Mouse (Mus musculus): ENCODE results near the gene Snx11. TPM values are rescaled to one million over a fixed set of nuclear protein-coding genes. Genes with fewer than 3 reads are reported as not detected.

Gene Snx11
- polyA plus RNA-seq, 1 experiment from 2014 or later, result 43.9 TPM

DNA sequence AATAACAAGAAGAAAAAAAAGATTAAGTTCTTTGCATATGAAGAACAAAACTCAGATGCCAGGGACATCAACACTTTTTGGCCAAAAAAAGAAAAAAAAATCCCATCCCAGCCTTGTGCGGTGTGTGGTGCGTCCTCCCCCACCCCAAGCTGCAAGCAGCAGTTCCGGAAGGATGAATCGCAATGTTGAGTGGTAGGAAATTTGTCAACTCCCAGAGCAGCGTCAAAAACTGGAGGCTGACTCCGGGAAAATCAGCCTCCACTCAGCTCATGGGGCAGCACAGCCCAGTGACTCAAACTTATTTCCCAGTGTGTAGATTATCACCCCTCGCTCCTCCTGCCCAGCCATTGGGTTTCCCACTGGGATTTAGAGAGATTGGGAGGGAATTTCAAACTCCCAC lies 15.4 kb downstream of the Snx11 start:
- Histone ChIP-seq H3K4me2 (ENCODE audit: low read depth, low read length) (no peak overlapping the region), H3K27ac (ENCODE audit: low read depth, low read length) (no peak overlapping the region), H3K27me3 (ENCODE audit: control insufficient read depth, insufficient read depth, low read length) (no peaks in the 10 kb centered on the region), H3K4me3 (ENCODE audit: low read depth, low read length) (no peak overlapping the region), H3K36me3 (ENCODE audit: control insufficient read depth, insufficient read depth, low read length) (no peaks in the 10 kb centered on the region; the same call in 1 of the 2 replicates), H3K4me1 (ENCODE audit: control insufficient read depth, insufficient read depth, low read length) (peaks cover 31% of the 10 kb centered on the region), H3K9ac (replicated peaks; ENCODE audit: low read depth, low read length) (no peak overlapping the region), H3K9me3 (ENCODE audit: control insufficient read depth, low read length) (no peaks in the 10 kb centered on the region)
- no peak for ATAC-seq (ENCODE audit: low read depth)
- WGBS, result 56% methylated on average over 7 of the region's 7 CpGs

DNA sequence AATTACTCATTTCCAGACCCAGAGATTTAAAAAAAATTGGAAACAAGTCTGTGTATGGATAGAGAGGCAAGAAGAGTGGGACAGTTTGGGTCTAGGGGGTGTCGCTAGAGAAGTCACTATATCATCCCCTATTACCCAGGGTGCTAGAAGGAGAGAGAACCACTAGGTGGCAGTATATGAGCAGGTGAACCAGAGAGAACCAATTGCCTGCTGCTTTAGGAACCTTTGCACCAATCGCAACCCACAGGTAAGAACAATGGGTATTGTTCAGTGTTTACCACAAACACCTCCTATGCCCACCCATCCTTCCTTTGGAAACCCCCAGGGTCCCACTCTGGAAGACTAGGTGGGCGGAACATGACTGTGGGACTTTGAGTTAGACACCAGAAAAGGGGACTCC lies 17.3 kb downstream of the Snx11 start:
- Histone ChIP-seq H3K4me1 (ENCODE audit: control insufficient read depth, insufficient read depth, low read length) (peaks cover 20% of the 10 kb centered on the region), H3K36me3 (ENCODE audit: control insufficient read depth, insufficient read depth, low read length) (no peaks in the 10 kb centered on the region), H3K27me3 (ENCODE audit: control insufficient read depth, insufficient read depth, low read length) (no peaks in the 10 kb centered on the region), H3K9me3 (ENCODE audit: control insufficient read depth, low read length) (no peaks in the 10 kb centered on the region), H3K9ac (replicated peaks; ENCODE audit: low read depth, low read length) (no peak overlapping the region), H3K27ac (ENCODE audit: low read depth, low read length) (no peak overlapping the region), H3K4me2 (ENCODE audit: low read depth, low read length) (no peak overlapping the region), H3K4me3 (ENCODE audit: low read depth, low read length) (no peak overlapping the region)
- 48% methylated on average over 3 of the region's 3 CpGs for WGBS
- ATAC-seq (ENCODE audit: low read depth), result no peak

- Histone ChIP-seq H3K9ac (replicated peaks; ENCODE audit: low read depth, low read length) (no peak overlapping the region), H3K27me3 (ENCODE audit: control insufficient read depth, insufficient read depth, low read length) (no peaks in the 10 kb centered on the region), H3K9me3 (ENCODE audit: control insufficient read depth, low read length) (no peaks in the 10 kb centered on the region), H3K4me1 (ENCODE audit: control insufficient read depth, insufficient read depth, low read length) (peaks cover 8% of the 10 kb centered on the region; the same call in 1 of the 2 replicates), H3K4me3 (ENCODE audit: low read depth, low read length) (no peak overlapping the region), H3K4me2 (ENCODE audit: low read depth, low read length) (no peak overlapping the region), H3K27ac (ENCODE audit: low read depth, low read length) (no peak overlapping the region), H3K36me3 (ENCODE audit: control insufficient read depth, insufficient read depth, low read length) (no peaks in the 10 kb centered on the region)
- ATAC-seq (ENCODE audit: low read depth), result no peak
- WGBS, result 52% methylated on average over 5 of the region's 5 CpGs
Measured at GRCm38 (mm10) chr11:96758402-96758801, 19.0 kb downstream of the Snx11 start.

DNA sequence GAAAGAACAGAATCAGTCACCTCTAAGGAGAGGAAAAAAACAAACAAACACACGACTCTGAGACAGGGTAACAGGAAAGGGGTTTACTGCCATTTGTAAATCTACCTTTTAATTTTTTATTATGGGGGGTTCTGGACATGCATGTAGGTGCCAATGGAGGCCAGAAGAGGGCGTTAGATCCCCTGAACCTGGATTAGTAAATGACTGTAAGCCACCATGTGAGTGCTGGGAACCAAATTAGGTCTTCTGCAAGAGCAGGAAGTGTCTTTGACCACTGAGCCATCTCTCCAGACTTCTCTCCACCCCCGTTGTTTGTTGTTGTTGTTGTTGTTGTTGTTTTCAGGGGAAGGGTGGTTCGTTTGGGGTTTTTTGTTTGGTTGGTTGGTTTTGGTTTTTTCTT lies 19.9 kb downstream of the Snx11 start:
- Histone ChIP-seq H3K9me3 (ENCODE audit: control insufficient read depth, low read length) (no peaks in the 10 kb centered on the region), H3K27ac (ENCODE audit: low read depth, low read length) (no peak overlapping the region), H3K4me3 (ENCODE audit: low read depth, low read length) (no peak overlapping the region), H3K4me2 (ENCODE audit: low read depth, low read length) (no peak overlapping the region), H3K9ac (replicated peaks; ENCODE audit: low read depth, low read length) (no peak overlapping the region), H3K27me3 (ENCODE audit: control insufficient read depth, insufficient read depth, low read length) (no peaks in the 10 kb centered on the region), H3K36me3 (ENCODE audit: control insufficient read depth, insufficient read depth, low read length) (no peaks in the 10 kb centered on the region), H3K4me1 (ENCODE audit: control insufficient read depth, insufficient read depth, low read length) (no peaks in the 10 kb centered on the region)
- ATAC-seq (ENCODE audit: low read depth), result no peak
- WGBS, result 66% methylated on average over 4 of the region's 4 CpGs

- no peaks in the 10 kb centered on the region for H3K4me1 ChIP-seq (ENCODE audit: control insufficient read depth, insufficient read depth, low read length)
- no peak overlapping the region for H3K27ac ChIP-seq (ENCODE audit: low read depth, low read length)
- no peaks in the 10 kb centered on the region for H3K9me3 ChIP-seq (ENCODE audit: control insufficient read depth, low read length)
- H3K27me3 ChIP-seq (ENCODE audit: control insufficient read depth, insufficient read depth, low read length), result no peaks in the 10 kb centered on the region
- H3K36me3 ChIP-seq (ENCODE audit: control insufficient read depth, insufficient read depth, low read length), result no peaks in the 10 kb centered on the region
- WGBS, result 98% methylated on average over 2 of the region's 2 CpGs
- no peak overlapping the region for H3K9ac ChIP-seq (replicated peaks; ENCODE audit: low read depth, low read length)
- H3K4me2 ChIP-seq (ENCODE audit: low read depth, low read length), result no peak overlapping the region
- H3K4me3 ChIP-seq (ENCODE audit: low read depth, low read length), result no peak overlapping the region
- no peak for ATAC-seq (ENCODE audit: low read depth)
Measured at GRCm38 (mm10) chr11:96755298-96755697, 22.1 kb downstream of the Snx11 start.

- peak overlapping the region; percentile 38; the same call in 1 of the 2 replicates for H3K4me2 ChIP-seq (ENCODE audit: low read depth, low read length)
- peak overlapping the region; percentile 85 for H3K27ac ChIP-seq (ENCODE audit: low read depth, low read length)
- no peaks in the 10 kb centered on the region for H3K9me3 ChIP-seq (ENCODE audit: control insufficient read depth, low read length)
- 60% methylated on average over 3 of the region's 3 CpGs for WGBS
- no peak overlapping the region for H3K4me3 ChIP-seq (ENCODE audit: low read depth, low read length)
- no peak for ATAC-seq (ENCODE audit: low read depth)
- no peaks in the 10 kb centered on the region for H3K27me3 ChIP-seq (ENCODE audit: control insufficient read depth, insufficient read depth, low read length)
- no peaks in the 10 kb centered on the region for H3K36me3 ChIP-seq (ENCODE audit: control insufficient read depth, insufficient read depth, low read length)
- H3K4me1 ChIP-seq (ENCODE audit: control insufficient read depth, insufficient read depth, low read length), result peaks cover 17% of the 10 kb centered on the region
- no peak overlapping the region for H3K9ac ChIP-seq (replicated peaks; ENCODE audit: low read depth, low read length)
Measured at GRCm38 (mm10) chr11:96747555-96747954, 29.8 kb downstream of the Snx11 start.

- Histone ChIP-seq H3K27ac (ENCODE audit: low read depth, low read length) (peak overlapping the region; percentile 85), H3K36me3 (ENCODE audit: control insufficient read depth, insufficient read depth, low read length) (no peaks in the 10 kb centered on the region), H3K27me3 (ENCODE audit: control insufficient read depth, insufficient read depth, low read length) (no peaks in the 10 kb centered on the region), H3K4me3 (ENCODE audit: low read depth, low read length) (no peak overlapping the region), H3K4me2 (ENCODE audit: low read depth, low read length) (peak overlapping the region; percentile 38; the same call in 1 of the 2 replicates), H3K4me1 (ENCODE audit: control insufficient read depth, insufficient read depth, low read length) (peaks cover 20% of the 10 kb centered on the region), H3K9ac (replicated peaks; ENCODE audit: low read depth, low read length) (no peak overlapping the region), H3K9me3 (ENCODE audit: control insufficient read depth, low read length) (no peaks in the 10 kb centered on the region)
- 27% methylated on average over 6 of the region's 6 CpGs for WGBS
- ATAC-seq (ENCODE audit: low read depth), result peak; percentile 30; the same call in 1 of the 2 replicates
Measured at GRCm38 (mm10) chr11:96746648-96747047, 30.7 kb downstream of the Snx11 start.

GRCm38 (mm10) chr11:96743891-96744290 lies 33.5 kb downstream of the Snx11 start:
- Histone ChIP-seq H3K4me3 (ENCODE audit: low read depth, low read length) (no peak overlapping the region), H3K4me1 (ENCODE audit: control insufficient read depth, insufficient read depth, low read length) (peaks cover 34% of the 10 kb centered on the region), H3K4me2 (ENCODE audit: low read depth, low read length) (peak overlapping the region; percentile 54; the same call in 1 of the 2 replicates), H3K36me3 (ENCODE audit: control insufficient read depth, insufficient read depth, low read length) (no peaks in the 10 kb centered on the region), H3K27me3 (ENCODE audit: control insufficient read depth, insufficient read depth, low read length) (no peaks in the 10 kb centered on the region), H3K9me3 (ENCODE audit: control insufficient read depth, low read length) (no peaks in the 10 kb centered on the region), H3K27ac (ENCODE audit: low read depth, low read length) (peak overlapping the region; percentile 95), H3K9ac (replicated peaks; ENCODE audit: low read depth, low read length) (peak overlapping the region; percentile 13; the same call in 1 of the 2 replicates)
- WGBS, result 37% methylated on average over 4 of the region's 4 CpGs
- ATAC-seq (ENCODE audit: low read depth), result no peak

DNA sequence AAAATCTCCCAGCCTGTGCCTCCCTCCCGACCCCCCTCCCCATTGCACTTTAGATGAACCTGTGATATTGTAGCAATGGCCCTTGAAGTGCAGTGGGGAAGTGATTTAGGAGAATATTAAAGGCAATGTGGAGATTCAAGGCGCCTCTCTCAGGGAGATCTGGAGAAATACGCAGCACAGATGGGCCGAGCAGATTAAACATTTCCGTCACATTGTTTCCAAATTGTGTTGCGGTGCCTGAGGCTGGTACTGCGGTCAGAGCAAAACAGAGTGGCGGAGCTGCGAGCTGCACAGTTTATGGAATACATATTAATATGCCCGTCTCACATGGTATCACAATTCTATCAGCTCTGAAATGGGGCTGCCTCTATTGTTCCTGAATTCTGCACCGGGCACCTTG lies 34.4 kb downstream of the Snx11 start:
- Histone ChIP-seq H3K9ac (replicated peaks; ENCODE audit: low read depth, low read length) (peak overlapping the region; percentile 13), H3K27me3 (ENCODE audit: control insufficient read depth, insufficient read depth, low read length) (no peaks in the 10 kb centered on the region), H3K36me3 (ENCODE audit: control insufficient read depth, insufficient read depth, low read length) (no peaks in the 10 kb centered on the region), H3K4me1 (ENCODE audit: control insufficient read depth, insufficient read depth, low read length) (peaks cover 42% of the 10 kb centered on the region), H3K27ac (ENCODE audit: low read depth, low read length) (peak overlapping the region; percentile 95), H3K4me3 (ENCODE audit: low read depth, low read length) (no peak overlapping the region), H3K9me3 (ENCODE audit: control insufficient read depth, low read length) (no peaks in the 10 kb centered on the region), H3K4me2 (ENCODE audit: low read depth, low read length) (peak overlapping the region; percentile 54)
- WGBS, result 16% methylated on average over 11 of the region's 11 CpGs
- ATAC-seq (ENCODE audit: low read depth), result peak; percentile 47

Data from neural tube, embryonic 14.5 days (tissue).